Mouse (Mus musculus): ENCODE measurements around the gene Gm42674. TPM values are rescaled to one million over a fixed set of nuclear protein-coding genes. Genes with fewer than 3 reads are reported as not detected.
A peak's percentile ranks its signal among the peaks of the same experiment; 100 is the strongest.

Gm42674 gene
- polyA plus RNA-seq, 1 experiment from 2014 or later, result not detected

DNA sequence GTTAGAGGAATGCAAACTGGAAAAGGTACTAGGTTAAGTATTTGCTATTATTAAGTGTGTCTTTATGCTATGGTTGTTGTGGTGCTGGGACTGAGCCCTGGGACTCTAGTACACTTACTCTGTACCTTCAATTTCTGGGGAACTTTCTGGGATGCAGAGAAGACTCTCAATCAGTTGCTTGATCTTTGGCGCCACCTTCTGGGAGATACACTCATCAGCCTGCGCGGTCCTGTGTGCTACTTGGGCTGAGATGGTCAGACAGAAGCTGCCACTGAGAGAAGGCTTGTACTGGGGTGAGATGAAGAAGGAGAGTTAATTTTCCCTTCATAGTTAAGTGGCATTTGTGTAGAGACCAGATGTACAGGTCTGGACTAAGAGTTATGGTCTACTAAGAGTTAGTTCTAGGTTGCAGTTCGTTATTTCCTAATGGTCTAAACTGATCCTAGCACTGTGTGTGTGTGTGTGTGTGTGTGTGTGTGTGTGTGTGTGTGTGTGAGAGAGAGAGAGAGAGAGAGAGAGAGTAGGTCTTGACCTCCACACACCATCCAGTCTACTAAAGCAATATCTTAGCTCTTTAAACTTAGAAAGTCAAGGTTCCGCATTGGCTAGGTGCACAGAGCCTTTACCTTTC is 51.3 kb downstream of the Gm42674 start:
- Histone ChIP-seq H3K9me3 (ENCODE audit: control insufficient read depth, low read length) (no peaks in the 10 kb centered on the region), H3K4me2 (ENCODE audit: low read depth, low read length) (no peak overlapping the region), H3K36me3 (ENCODE audit: control insufficient read depth, insufficient read depth, low read length) (no peaks in the 10 kb centered on the region), H3K9ac (ENCODE audit: low read depth, low read length) (no peak overlapping the region), H3K27me3 (replicated peaks; ENCODE audit: control insufficient read depth, insufficient read depth, low read length) (no peaks in the 10 kb centered on the region), H3K4me1 (ENCODE audit: control insufficient read depth, insufficient read depth, low read length) (no peaks in the 10 kb centered on the region), H3K4me3 (ENCODE audit: low read depth, low read length) (no peak overlapping the region), H3K27ac (replicated peaks; ENCODE audit: low read depth, low read length) (no peak overlapping the region)
- 36% methylated on average over 5 of the region's 5 CpGs for WGBS
- DNase-seq (ENCODE audit: low spot score), result peak; percentile 89
- ATAC-seq (ENCODE audit: low read depth), result peak; percentile 86

DNA sequence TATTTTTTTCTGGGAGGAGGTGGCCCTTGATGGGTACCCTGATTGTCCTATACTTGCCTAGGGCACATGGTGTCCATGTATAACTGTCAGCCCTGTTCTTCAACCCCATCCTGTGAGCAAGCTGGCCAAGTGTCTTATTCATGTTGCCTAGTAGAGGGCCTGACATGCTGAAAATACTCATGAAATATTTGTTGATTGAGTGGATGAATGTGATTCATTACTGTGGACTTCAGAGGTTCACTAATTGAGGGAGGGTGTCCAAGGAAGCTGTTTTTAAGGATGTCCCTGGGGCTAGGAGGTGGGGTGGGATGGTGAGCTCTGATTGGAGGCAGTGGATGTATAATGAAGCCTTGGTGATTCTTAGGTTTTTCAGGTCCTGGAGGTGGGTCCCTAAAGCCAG is 52.0 kb downstream of the Gm42674 start, which contains the start of gene S100a7a:
Gene S100a7a, plus strand, starts transcription at position 301 of the 400 bp plus-strand sequence.
- Histone ChIP-seq H3K4me1 (ENCODE audit: control insufficient read depth, insufficient read depth, low read length) (no peaks in the 10 kb centered on the region), H3K27me3 (replicated peaks; ENCODE audit: control insufficient read depth, insufficient read depth, low read length) (no peaks in the 10 kb centered on the region), H3K9ac (ENCODE audit: low read depth, low read length) (no peak within 1 kb of the TSS), H3K36me3 (ENCODE audit: control insufficient read depth, insufficient read depth, low read length) (no peaks in the 10 kb centered on the region), H3K27ac (replicated peaks; ENCODE audit: low read depth, low read length) (no peak within 1 kb of the TSS), H3K4me3 (ENCODE audit: low read depth, low read length) (no peak within 1 kb of the TSS), H3K4me2 (ENCODE audit: low read depth, low read length) (no peak within 1 kb of the TSS), H3K9me3 (ENCODE audit: control insufficient read depth, low read length) (no peaks in the 10 kb centered on the region)
- ATAC-seq (ENCODE audit: low read depth), result no peak
- no peak for DNase-seq (ENCODE audit: low spot score)

Other genes starting within 250 kb of the Gm42674 start
- gene Slc27a3, start 212.0 kb upstream of the Gm42674 start, polyA plus RNA-seq (2014; fragmentation: Nextera tagmentation; extraction: Ambion mirVana), result 24.3 and 26.2 TPM in 2 replicates
- 26.0 and 31.8 TPM in 2 replicates for gene Ints3, start 168.3 kb upstream of the Gm42674 start, polyA plus RNA-seq (2014; fragmentation: Nextera tagmentation; extraction: Ambion mirVana)
- gene Npr1, start 136.0 kb upstream of the Gm42674 start, polyA plus RNA-seq (2014; fragmentation: Nextera tagmentation; extraction: Ambion mirVana), result 6.7 and 8.2 TPM in 2 replicates
- 137 and 166 TPM in 2 replicates for gene Ilf2, start 125.8 kb upstream of the Gm42674 start, polyA plus RNA-seq (2014; fragmentation: Nextera tagmentation; extraction: Ambion mirVana)
- gene Snapin, start 110.9 kb upstream of the Gm42674 start, polyA plus RNA-seq (2014; fragmentation: Nextera tagmentation; extraction: Ambion mirVana), result 79.6 and 89.9 TPM in 2 replicates
- 92.1 and 98.4 TPM in 2 replicates for gene Chtop, start 92.4 kb upstream of the Gm42674 start, polyA plus RNA-seq (2014; fragmentation: Nextera tagmentation; extraction: Ambion mirVana)
- 37.2 and 49.6 TPM in 2 replicates for gene S100a1, start 87.5 kb upstream of the Gm42674 start, polyA plus RNA-seq (2014; fragmentation: Nextera tagmentation; extraction: Ambion mirVana)
- gene S100a13, start 87.5 kb upstream of the Gm42674 start, polyA plus RNA-seq (2014; fragmentation: Nextera tagmentation; extraction: Ambion mirVana), result 40.8 and 45.8 TPM in 2 replicates
- gene S100a14, start 75.0 kb upstream of the Gm42674 start, polyA plus RNA-seq (2014; fragmentation: Nextera tagmentation; extraction: Ambion mirVana), result 15.6 and 21.5 TPM in 2 replicates
- gene S100a16, start 64.7 kb upstream of the Gm42674 start, polyA plus RNA-seq (2014; fragmentation: Nextera tagmentation; extraction: Ambion mirVana), result 182 and 201 TPM in 2 replicates
- gene S100a3, start 41.3 kb upstream of the Gm42674 start, polyA plus RNA-seq (2014; fragmentation: Nextera tagmentation; extraction: Ambion mirVana), result 5.2 and 7.9 TPM in 2 replicates
- gene S100a2, start 11.7 kb upstream of the Gm42674 start, polyA plus RNA-seq (2014; fragmentation: Nextera tagmentation; extraction: Ambion mirVana), result not detected in 2 replicates
- 16.8 and 22.9 TPM in 2 replicates for gene S100a4, start 1.9 kb downstream of the Gm42674 start, polyA plus RNA-seq (2014; fragmentation: Nextera tagmentation; extraction: Ambion mirVana)
- 1.6 TPM in 1 of 2 replicates, not detected in the other for gene S100a5, start 6.6 kb downstream of the Gm42674 start, polyA plus RNA-seq (2014; fragmentation: Nextera tagmentation; extraction: Ambion mirVana)
- gene S100a6, start 11.0 kb downstream of the Gm42674 start, polyA plus RNA-seq (2014; fragmentation: Nextera tagmentation; extraction: Ambion mirVana), result 190 and 334 TPM in 2 replicates
- gene S100a7a, start 52.1 kb downstream of the Gm42674 start, polyA plus RNA-seq (2014; fragmentation: Nextera tagmentation; extraction: Ambion mirVana), result 0.84 TPM in 1 of 2 replicates, not detected in the other
- gene S100a8, start 67.1 kb downstream of the Gm42674 start, polyA plus RNA-seq (2014; fragmentation: Nextera tagmentation; extraction: Ambion mirVana), result 46.0 and 58.1 TPM in 2 replicates
- 30.1 and 39.1 TPM in 2 replicates for gene S100a9, start 93.8 kb downstream of the Gm42674 start, polyA plus RNA-seq (2014; fragmentation: Nextera tagmentation; extraction: Ambion mirVana)
- 0.13 and 0.22 TPM in 2 replicates for gene Pglyrp4, start 125.0 kb downstream of the Gm42674 start, polyA plus RNA-seq (2014; fragmentation: Nextera tagmentation; extraction: Ambion mirVana)
- gene Gm5849, start 176.0 kb downstream of the Gm42674 start, polyA plus RNA-seq (2014; fragmentation: Nextera tagmentation; extraction: Ambion mirVana), result not detected in 2 replicates

Data from embryonic facial prominence, embryonic 14.5 days (tissue).